Mouse (Mus musculus) thymus, postnatal 0 days (tissue): ENCODE results near the gene Gm10198. TPM values are rescaled to one million over a fixed set of nuclear protein-coding genes. Genes with fewer than 3 reads are reported as not detected.

ENCODE experiments used
- DNase-seq: peaks from one replicate; pipeline ENCODE4 v3.0.0-alpha.2; 2015; ENCODE audit warnings: low spot score
- polyA plus RNA-seq: library from polyadenylated mRNA; unstranded; fragments of >200 nt; fragmentation: Nextera tagmentation; extraction: Ambion mirVana; gene quantifications from 2 replicates; pipeline ENCODE4 v1.2.1, GENCODE M21; 2015

Gm10198 gene
- not detected in 2 replicates for polyA plus RNA-seq

DNA sequence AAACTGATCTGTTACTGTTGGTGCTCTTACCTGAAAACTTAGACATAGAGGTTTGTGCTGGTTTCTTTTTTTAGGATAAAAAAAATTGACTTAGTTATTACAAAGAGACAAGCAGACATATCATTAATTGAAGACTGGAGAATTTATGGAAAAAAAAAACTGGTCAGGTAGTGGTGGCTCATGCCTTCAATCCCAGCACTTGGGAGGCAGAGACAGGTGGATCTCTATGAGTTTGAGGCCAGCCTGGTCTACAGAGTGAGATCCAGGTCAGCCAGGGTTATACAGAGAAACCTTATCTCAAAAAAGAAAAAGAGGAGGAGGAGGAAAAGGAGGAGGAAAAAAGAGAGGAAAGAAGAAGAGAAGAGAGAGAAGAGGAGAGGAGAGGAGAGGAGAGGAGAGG lies at the start of gene Gm10198:
TSS of gene Gm10198 (plus strand) at position 301 of the 400 bp plus-strand sequence.
- DNase-seq = no peak

- DNase-seq = no peak
These were observed 47.3 kb upstream of the Gm10198 start for GRCm38 (mm10) chr13:111545286-111545685.

- no peak for DNase-seq
These were observed 39.8 kb upstream of the Gm10198 start for GRCm38 (mm10) chr13:111552769-111553168.

DNA sequence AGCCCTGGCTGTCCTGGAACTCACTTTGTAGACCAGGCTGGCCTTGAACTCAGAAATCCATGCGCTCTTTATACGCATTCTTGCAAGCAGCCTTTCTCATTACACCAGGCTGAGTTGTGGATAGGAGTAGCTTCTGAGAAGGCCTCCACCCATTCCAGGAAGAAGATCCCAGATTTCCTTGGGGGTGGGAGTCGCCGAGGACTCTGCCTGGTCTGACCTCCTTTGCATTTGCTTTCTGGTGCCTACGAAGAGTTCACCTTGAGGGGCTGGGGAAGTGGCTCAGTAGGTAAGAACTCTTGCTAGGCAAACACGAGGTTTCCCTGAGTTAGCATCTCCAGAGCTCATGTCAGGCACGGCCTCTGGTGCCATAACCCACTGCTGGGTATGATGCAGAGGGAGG lies 39.4 kb upstream of the Gm10198 start:
- no peak for DNase-seq

DNA sequence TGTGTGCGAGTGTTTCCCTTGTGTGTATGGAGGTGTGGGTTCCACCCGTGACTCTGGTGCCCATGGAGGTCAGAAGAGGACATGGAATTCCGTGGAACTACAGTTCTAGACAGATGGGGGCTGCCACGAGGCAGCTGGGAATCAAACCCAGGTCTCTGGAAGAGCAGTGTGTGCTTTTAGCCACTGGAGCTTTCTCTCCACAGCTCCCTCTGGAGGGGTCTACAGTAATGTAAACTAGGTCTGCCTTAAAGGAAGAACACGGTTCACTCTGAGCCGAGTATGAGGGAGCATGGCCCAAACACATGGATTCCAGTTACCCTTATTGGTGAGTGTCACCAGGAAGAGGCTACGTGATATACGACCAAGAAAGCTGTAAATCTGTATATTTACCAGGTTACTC lies 38.6 kb upstream of the Gm10198 start:
- no peak for DNase-seq

GRCm38 (mm10) chr13:111555333-111555732 lies 37.3 kb upstream of the Gm10198 start:
- DNase-seq = no peak

GRCm38 (mm10) chr13:111556375-111556774 lies 36.2 kb upstream of the Gm10198 start:
- no peak for DNase-seq

- DNase-seq = no peak
These were observed 32.4 kb upstream of the Gm10198 start for GRCm38 (mm10) chr13:111560152-111560551.

GRCm38 (mm10) chr13:111562595-111562994 lies 30.0 kb upstream of the Gm10198 start:
- no peak for DNase-seq

DNA sequence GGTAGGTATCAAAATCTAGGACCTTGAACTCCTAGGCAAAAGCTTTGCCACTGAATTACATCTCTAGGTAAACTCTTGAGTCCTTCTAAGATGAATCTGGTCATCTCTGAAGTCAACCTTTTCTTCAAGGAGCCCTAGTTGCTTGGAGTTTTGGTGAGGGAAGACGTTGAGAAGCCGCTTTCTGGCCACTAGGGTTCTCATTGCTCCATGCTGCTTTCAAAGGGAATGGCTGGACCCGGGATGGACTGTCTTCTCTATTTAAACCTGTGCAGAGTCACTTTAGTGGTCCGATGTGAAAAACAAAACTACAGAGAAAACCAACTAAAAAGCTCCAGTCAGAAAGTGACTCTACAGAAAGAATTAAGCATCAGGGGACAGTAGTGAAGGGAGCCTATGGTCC lies 18.4 kb upstream of the Gm10198 start:
- no peak for DNase-seq

DNA sequence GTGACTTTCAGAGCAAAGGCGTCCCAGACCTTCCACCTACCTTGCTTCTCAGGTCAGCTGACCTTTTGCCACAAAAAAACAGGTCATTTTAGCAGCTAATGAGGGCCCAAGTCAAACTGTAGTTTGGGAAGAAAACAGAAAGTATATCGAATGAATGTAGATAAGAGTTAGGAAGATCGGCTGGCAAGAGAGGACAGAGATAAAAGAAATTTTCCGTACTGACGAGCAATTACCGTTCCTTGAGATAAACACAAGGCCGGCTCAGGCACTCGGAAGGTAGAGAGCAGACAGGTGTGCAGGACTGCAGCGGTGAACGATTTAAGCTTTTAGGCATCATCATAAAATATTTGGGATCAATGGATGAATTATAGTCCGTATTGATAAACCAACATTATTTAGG lies 15.4 kb upstream of the Gm10198 start:
- no peak for DNase-seq

- DNase-seq = no peak
These were observed 12.5 kb upstream of the Gm10198 start for GRCm38 (mm10) chr13:111580054-111580453.

- no peak for DNase-seq
These were observed 5.5 kb downstream of the Gm10198 start for GRCm38 (mm10) chr13:111598111-111598510.

- no peak for DNase-seq
These were observed 8.8 kb downstream of the Gm10198 start for GRCm38 (mm10) chr13:111601383-111601782.

- no peak for DNase-seq
These were observed 12.2 kb downstream of the Gm10198 start for GRCm38 (mm10) chr13:111604826-111605225.

- DNase-seq = no peak
These were observed 23.9 kb downstream of the Gm10198 start for GRCm38 (mm10) chr13:111616168-111617125.

GRCm38 (mm10) chr13:111620433-111620832 lies 27.8 kb downstream of the Gm10198 start:
- DNase-seq = no peak

GRCm38 (mm10) chr13:111622425-111622824 lies 29.8 kb downstream of the Gm10198 start:
- no peak for DNase-seq

DNA sequence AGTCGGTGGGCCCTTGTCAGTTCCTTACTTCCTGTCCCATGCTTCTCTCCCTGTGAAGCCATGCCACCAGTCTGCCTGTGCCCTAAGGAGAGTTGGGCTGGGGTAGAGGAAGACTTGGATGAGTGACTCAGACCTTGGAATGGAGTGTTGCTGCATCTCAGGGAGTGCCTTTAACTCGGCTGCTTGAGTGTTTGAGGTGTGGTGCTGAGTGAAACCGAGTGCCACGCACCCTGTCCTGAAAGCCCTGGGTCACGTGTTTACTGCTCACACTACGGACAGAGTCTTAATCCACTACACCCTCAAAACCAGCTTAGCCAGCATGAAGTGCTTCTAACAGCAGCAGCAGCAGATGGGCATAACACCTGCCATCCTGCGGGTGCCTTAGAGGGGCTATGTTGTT lies 30.5 kb downstream of the Gm10198 start:
- no peak for DNase-seq

- no peak for DNase-seq
These were observed 31.5 kb downstream of the Gm10198 start for GRCm38 (mm10) chr13:111624115-111624514.

DNA sequence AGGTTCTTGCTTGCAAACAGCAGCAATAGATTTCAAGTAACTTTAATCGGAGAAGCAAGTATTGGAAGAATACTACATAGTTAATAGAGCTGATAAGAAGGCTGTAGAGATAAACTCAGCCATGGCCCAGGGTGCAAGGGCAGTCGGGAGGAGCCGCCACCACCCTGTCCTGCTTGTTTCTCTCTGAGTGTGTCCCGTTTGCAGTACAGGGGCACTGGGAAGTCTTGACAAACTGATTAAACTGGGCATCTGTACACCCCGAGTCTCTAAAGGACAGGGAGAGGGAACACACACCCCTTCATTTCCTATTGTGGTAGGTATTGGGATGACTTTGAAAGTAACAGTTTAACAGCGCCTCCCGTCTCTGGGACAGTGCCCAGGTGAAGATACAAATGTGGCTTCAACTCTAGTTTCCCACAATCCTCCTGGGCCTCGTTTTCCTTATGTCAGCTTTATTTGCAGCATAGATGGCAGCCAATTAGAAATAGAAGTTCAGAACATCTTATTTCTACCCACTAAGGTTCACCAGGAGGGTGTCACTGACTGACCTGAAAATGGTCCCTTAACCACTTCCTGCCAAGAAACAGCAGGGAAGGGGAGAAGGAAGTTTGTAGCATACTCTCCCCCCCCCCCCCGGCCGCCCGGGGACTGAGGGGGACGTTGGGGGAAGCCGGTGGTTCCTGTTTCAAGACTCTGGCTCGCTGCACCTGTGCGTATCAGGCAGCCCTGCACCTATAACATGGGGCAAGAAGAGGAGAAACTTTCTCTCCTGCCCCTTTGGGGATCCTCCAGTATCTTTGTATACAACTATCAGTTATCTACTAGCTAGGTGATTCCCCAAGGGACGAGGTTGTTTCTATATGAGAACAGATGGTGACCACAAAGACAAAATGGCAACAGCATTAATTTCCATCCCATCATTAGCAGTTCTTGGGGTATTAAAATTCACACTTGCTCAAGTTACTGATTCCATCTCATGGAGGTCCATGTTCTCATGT lies 41.9 kb downstream of the Gm10198 start:
- DNase-seq = peak; percentile 76

GRCm38 (mm10) chr13:111640319-111640718 lies 47.7 kb downstream of the Gm10198 start:
- DNase-seq = no peak
